Mouse (Mus musculus) ES-Bruce4 (cell line): ENCODE measurements around the gene Lrguk.

ENCODE experiments used
- CTCF ChIP-seq: IDR thresholded peaks from one replicate; pipeline ENCODE4 v1.8.1; 2011; ENCODE audit warnings: low read depth, low read length
- POLR2A ChIP-seq: IDR thresholded peaks from one replicate; pipeline ENCODE4 v1.8.1; 2011; ENCODE audit warnings: low read length; ENCODE audit not compliant: insufficient read depth

- TF ChIP-seq CTCF (peak; percentile 78), POLR2A (no peak)
Measured at GRCm38 (mm10) chr6:34040624-34041235, 11.5 kb downstream of the Lrguk start.
